Mouse (Mus musculus): ENCODE measurements around the gene 4933415A04Rik.
A peak's percentile ranks its signal among the peaks of the same experiment; 100 is the strongest.

4933415A04Rik gene

GRCm38 (mm10) chr11:43575376-43576151 lies 11.3 kb upstream of the 4933415A04Rik start:
- no peak for DNase-seq

- no peak for DNase-seq
Measured at GRCm38 (mm10) chr11:43577713-43578478, 8.9 kb upstream of the 4933415A04Rik start.

GRCm38 (mm10) chr11:43585211-43586005 lies 1.4 kb upstream of the 4933415A04Rik start:
- no peak for DNase-seq

GRCm38 (mm10) chr11:43589530-43590072 lies 2.8 kb downstream of the 4933415A04Rik start:
- no peak for DNase-seq

GRCm38 (mm10) chr11:43601440-43601839 lies 14.6 kb downstream of the 4933415A04Rik start, which contains the start of gene Fabp6:
Gene Fabp6, minus strand, starts transcription at chr11:43601540.
- no peak for DNase-seq

- no peak for DNase-seq
Measured at GRCm38 (mm10) chr11:43604207-43604606, 17.4 kb downstream of the 4933415A04Rik start.

GRCm38 (mm10) chr11:43604891-43605290 lies 18.1 kb downstream of the 4933415A04Rik start:
- no peak for DNase-seq

- no peak for DNase-seq
Measured at GRCm38 (mm10) chr11:43605859-43606258, 19.0 kb downstream of the 4933415A04Rik start.

GRCm38 (mm10) chr11:43608440-43608839 lies 21.6 kb downstream of the 4933415A04Rik start:
- no peak for DNase-seq

GRCm38 (mm10) chr11:43610006-43610661 lies 23.3 kb downstream of the 4933415A04Rik start:
- no peak for DNase-seq

- DNase-seq: no peak
Measured at GRCm38 (mm10) chr11:43610662-43611033, 23.8 kb downstream of the 4933415A04Rik start.

GRCm38 (mm10) chr11:43612834-43613488 lies 26.1 kb downstream of the 4933415A04Rik start:
- peak; percentile 81 to 91 for DNase-seq

GRCm38 (mm10) chr11:43617924-43618323 lies 31.1 kb downstream of the 4933415A04Rik start:
- no peak for DNase-seq

- peak; percentile 25 to 27 for DNase-seq
Measured at GRCm38 (mm10) chr11:43618403-43618802, 31.6 kb downstream of the 4933415A04Rik start.

GRCm38 (mm10) chr11:43621769-43622168 lies 34.9 kb downstream of the 4933415A04Rik start:
- DNase-seq: no peak

GRCm38 (mm10) chr11:43624341-43624740 lies 37.5 kb downstream of the 4933415A04Rik start:
- no peak for DNase-seq

GRCm38 (mm10) chr11:43626300-43626926 lies 39.6 kb downstream of the 4933415A04Rik start:
- DNase-seq: peak; percentile 52 to 55

GRCm38 (mm10) chr11:43626927-43627645 lies 40.2 kb downstream of the 4933415A04Rik start:
- peak; percentile 24 to 41 for DNase-seq

GRCm38 (mm10) chr11:43631645-43632044 lies 44.8 kb downstream of the 4933415A04Rik start:
- DNase-seq: no peak

- no peak for DNase-seq
Measured at GRCm38 (mm10) chr11:43632566-43632965, 45.7 kb downstream of the 4933415A04Rik start.
